Mouse (Mus musculus): ENCODE results near the gene Washc2.

DNA sequence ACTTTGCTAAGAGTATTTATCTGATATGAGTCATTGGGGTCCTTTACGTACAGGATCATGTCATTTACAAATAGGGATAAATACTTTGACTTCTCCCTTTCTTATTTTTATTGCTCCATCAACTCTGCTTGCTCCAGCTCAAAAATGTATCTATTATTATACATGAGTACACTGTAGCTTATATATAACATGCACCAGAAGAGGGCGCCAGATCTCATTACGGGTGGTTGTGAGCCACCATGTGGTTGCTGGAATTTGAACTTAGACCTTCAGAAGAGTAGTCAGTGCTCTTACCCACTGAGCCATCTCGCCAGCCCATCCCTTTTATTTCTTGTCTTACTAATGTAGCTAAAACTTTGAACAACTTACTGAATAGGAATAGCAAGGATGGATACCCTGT, 74.7 kb downstream of the Washc2 start:
- TF ChIP-seq CTCF (IDR thresholded peaks at IDR 0.05; ENCODE audit: control insufficient read depth, insufficient read depth, insufficient read length) (no peak), USF1 (IDR thresholded peaks at IDR 0.05; ENCODE audit: low read depth) (no peak), MAX (IDR thresholded peaks at IDR 0.05) (no peak), MYOG (IDR thresholded peaks at IDR 0.05; ENCODE audit: control insufficient read depth, extremely low read depth, insufficient read length) (no peak), CEBPB (IDR thresholded peaks at IDR 0.05; ENCODE audit: low read depth) (no peak)

Data from C2C12 (cell line).